Mouse (Mus musculus): ENCODE data around the gene Sulf2. TPM values are rescaled to one million over a fixed set of nuclear protein-coding genes. Genes with fewer than 3 reads are reported as not detected.
"Not testable (repeated sequence)": the region's sequence is repeated elsewhere in the genome, so short reads cannot be mapped to it uniquely, and the experiment has no call there.

Sulf2 gene
- 10 to 100 TPM; 39.7 to 40.6 TPM for total RNA-seq (2021)
- long read RNA-seq, experiment 1, full-length matches to known transcripts, result 15 of 46 reads
- long read RNA-seq, experiment 1, partial matches to known transcripts, result 15 of 46 reads
- long read RNA-seq, experiment 1, other reads (novel, unspliced or antisense), result 16 of 46 reads
- long read RNA-seq, experiment 2, full-length matches to known transcripts, result 2 of 13 reads
- long read RNA-seq, experiment 2, partial matches to known transcripts, result 9 of 13 reads
- long read RNA-seq, experiment 2, other reads (novel, unspliced or antisense), result 2 of 13 reads

- DNase-seq, result peak; percentile 86 to 88
These were observed at the start of gene Sulf2 for GRCm38 (mm10) chr2:166155454-166155815. Gene Sulf2 (minus strand): TSS chr2:166155663.

GRCm38 (mm10) chr2:166204174-166204573, 48.7 kb upstream of the Sulf2 start:
- DNase-seq, result no peak

GRCm38 (mm10) chr2:166203647-166204046, 48.2 kb upstream of the Sulf2 start:
- peak in 1 of 2 experiments; percentile 47 for DNase-seq

- no peak for DNase-seq
These were observed 42.5 kb upstream of the Sulf2 start for GRCm38 (mm10) chr2:166197964-166198363.

GRCm38 (mm10) chr2:166197064-166197463, 41.6 kb upstream of the Sulf2 start:
- peak in 1 of 2 experiments; percentile 68 for DNase-seq

- DNase-seq, result no peak
These were observed 40.8 kb upstream of the Sulf2 start for GRCm38 (mm10) chr2:166196080-166196786.

- no peak for DNase-seq
These were observed 39.6 kb upstream of the Sulf2 start for GRCm38 (mm10) chr2:166195041-166195440.

GRCm38 (mm10) chr2:166194112-166194758, 38.8 kb upstream of the Sulf2 start:
- no peak for DNase-seq

- no peak for DNase-seq
These were observed 38.0 kb upstream of the Sulf2 start for GRCm38 (mm10) chr2:166193509-166193908.

- no peak for DNase-seq
These were observed 35.4 kb upstream of the Sulf2 start for GRCm38 (mm10) chr2:166190816-166191215.

- no peak for DNase-seq
These were observed 33.7 kb upstream of the Sulf2 start for GRCm38 (mm10) chr2:166189191-166189590.

GRCm38 (mm10) chr2:166187874-166188453, 32.5 kb upstream of the Sulf2 start:
- DNase-seq, result not testable (repeated sequence)

GRCm38 (mm10) chr2:166187319-166187718, 31.9 kb upstream of the Sulf2 start:
- not testable (repeated sequence) for DNase-seq

GRCm38 (mm10) chr2:166186244-166186948, 30.9 kb upstream of the Sulf2 start:
- DNase-seq, result no peak

GRCm38 (mm10) chr2:166185768-166186167, 30.3 kb upstream of the Sulf2 start:
- no peak for DNase-seq

- DNase-seq, result no peak
These were observed 29.0 kb upstream of the Sulf2 start for GRCm38 (mm10) chr2:166184417-166184816.

- no peak for DNase-seq
These were observed 26.7 kb upstream of the Sulf2 start for GRCm38 (mm10) chr2:166182009-166182685.

GRCm38 (mm10) chr2:166180744-166181508, 25.5 kb upstream of the Sulf2 start:
- peak; percentile 89 to 90 for DNase-seq

GRCm38 (mm10) chr2:166180136-166180649, 24.7 kb upstream of the Sulf2 start:
- peak; percentile 48 to 62 for DNase-seq

- peak; percentile 72 for DNase-seq
These were observed 24.1 kb upstream of the Sulf2 start for GRCm38 (mm10) chr2:166179457-166180101.

Measured in heart, adult 18-20 months (tissue).